Mouse (Mus musculus): Measurements from ENCODE around the gene Imp3. TPM values are rescaled to one million over a fixed set of nuclear protein-coding genes. Genes with fewer than 3 reads are reported as not detected.
"Not testable (repeated sequence)": the region's sequence is repeated elsewhere in the genome, so short reads cannot be mapped to it uniquely, and the experiment has no call there.

Imp3 gene
- total and polyA plus RNA-seq, 3 experiments = 54.0 to 87.1 (median 63.3) TPM

GRCm38 (mm10) chr9:56938374-56938773, 1.1 kb downstream of the Imp3 start:
- H3K4me1 ChIP-seq (ENCODE audit: control insufficient read depth, insufficient read depth, low read length) = peaks cover 3% of the 10 kb centered on the region
- peak overlapping the region; percentile 52; the same call in 1 of the 2 replicates for H3K9ac ChIP-seq (ENCODE audit: low read depth, low read length)
- TF ChIP-seq EP300 (IDR thresholded peaks at IDR 0.05; ENCODE audit: insufficient read depth, low read depth, low read length) (no peak), CTCF (IDR thresholded peaks at IDR 0.05) (peak; percentile 22; the same call in 1 of the 2 replicates), POLR2A (IDR thresholded peaks at IDR 0.05; ENCODE audit: insufficient read depth, low read depth, low read length) (peak; percentile 51; the same call in 1 of the 2 replicates)
- peaks cover 4% of the 10 kb centered on the region; the same call in 1 of the 2 replicates for H3K36me3 ChIP-seq (ENCODE audit: control insufficient read depth, insufficient read depth, low read length)
- peak overlapping the region; percentile 92 for H3K27ac ChIP-seq
- intact Hi-C loops (cut with DNase I) = loop anchor here (10.0 kb wide), 2 partner anchors 56 to 586 kb away; partner anchors contain the start of genes Cox5a and Ptpn9
- 1% methylated on average over 7 of the region's 7 CpGs for WGBS
- peak overlapping the region; percentile 72 for H3K4me3 ChIP-seq
- no peaks in the 10 kb centered on the region for H3K27me3 ChIP-seq (ENCODE audit: control insufficient read depth, insufficient read depth, low read length)
- H3K79me2 ChIP-seq (replicated peaks; ENCODE audit: control insufficient read depth, insufficient read depth, low read length) = no peaks in the 10 kb centered on the region
- peak; percentile 23 to 36 for DNase-seq

- H3K27ac ChIP-seq; H3K4me3 ChIP-seq; H3K27me3 ChIP-seq (ENCODE audit: control insufficient read depth, insufficient read depth, low read length); H3K36me3 ChIP-seq (ENCODE audit: control insufficient read depth, insufficient read depth, low read length); H3K9ac ChIP-seq (ENCODE audit: low read depth, low read length); H3K79me2 ChIP-seq (replicated peaks; ENCODE audit: control insufficient read depth, insufficient read depth, low read length); H3K4me1 ChIP-seq (ENCODE audit: control insufficient read depth, insufficient read depth, low read length): not testable (repeated sequence)
- intact Hi-C loops (cut with DNase I) = loop anchor here (5.0 kb wide), 1 partner anchor 185 kb away; the partner anchor contains the start of gene Man2c1
- peak; percentile 84 for TF ChIP-seq CTCF (IDR thresholded peaks at IDR 0.05)
- 25% methylated on average over 3 of the region's 3 CpGs for WGBS
- DNase-seq = peak; percentile 17 to 22
These were observed 10.2 kb downstream of the Imp3 start for GRCm38 (mm10) chr9:56947481-56947880.

- WGBS = 77% methylated on average over 5 of the region's 5 CpGs
These were observed 11.4 kb downstream of the Imp3 start for GRCm38 (mm10) chr9:56948699-56949098.

GRCm38 (mm10) chr9:56949767-56950166, 12.5 kb downstream of the Imp3 start:
- peak in 1 of 2 experiments; percentile 4 for DNase-seq
- H3K79me2 ChIP-seq (replicated peaks; ENCODE audit: control insufficient read depth, insufficient read depth, low read length) = no peaks in the 10 kb centered on the region
- TF ChIP-seq EP300 (IDR thresholded peaks at IDR 0.05; ENCODE audit: insufficient read depth, low read depth, low read length) (no peak), CTCF (IDR thresholded peaks at IDR 0.05) (no peak), POLR2A (IDR thresholded peaks at IDR 0.05; ENCODE audit: insufficient read depth, low read depth, low read length) (no peak)
- H3K27ac ChIP-seq = no peak overlapping the region
- H3K9ac ChIP-seq (ENCODE audit: low read depth, low read length) = peak overlapping the region; percentile 16
- H3K36me3 ChIP-seq (ENCODE audit: control insufficient read depth, insufficient read depth, low read length) = no peaks in the 10 kb centered on the region
- WGBS = 18% methylated on average over 13 of the region's 13 CpGs
- peaks cover 1% of the 10 kb centered on the region for H3K4me1 ChIP-seq (ENCODE audit: control insufficient read depth, insufficient read depth, low read length)
- intact Hi-C loops (cut with DNase I) = loop anchor here (1.0 to 5.0 kb wide), 5 partner anchors 12 to 183 kb away; partner anchors contain the start of genes Imp3, Man2c1, Ptpn9 and Sin3a
- peak overlapping the region; percentile 27; the same call in 1 of the 2 replicates for H3K4me3 ChIP-seq
- no peaks in the 10 kb centered on the region for H3K27me3 ChIP-seq (ENCODE audit: control insufficient read depth, insufficient read depth, low read length)

More at GRCm38 (mm10) chr9:56948699-56949098, 11.4 kb downstream of the Imp3 start:
- intact Hi-C loops (cut with DNase I) = loop anchor here (5.0 kb wide), 1 partner anchor 184 kb away; the partner anchor contains the start of gene Man2c1
- H3K36me3 ChIP-seq (ENCODE audit: control insufficient read depth, insufficient read depth, low read length); H3K27me3 ChIP-seq (ENCODE audit: control insufficient read depth, insufficient read depth, low read length); DNase-seq; H3K27ac ChIP-seq; H3K9ac ChIP-seq (ENCODE audit: low read depth, low read length); H3K79me2 ChIP-seq (replicated peaks; ENCODE audit: control insufficient read depth, insufficient read depth, low read length); H3K4me1 ChIP-seq (ENCODE audit: control insufficient read depth, insufficient read depth, low read length); H3K4me3 ChIP-seq: not testable (repeated sequence)

GRCm38 (mm10) chr9:56950414-56951400, 13.4 kb downstream of the Imp3 start, which contains the start of gene Snupn:
Gene Snupn (plus strand): TSS chr9:56950878.
- TF ChIP-seq CTCF (IDR thresholded peaks at IDR 0.05) (no peak), POLR2A (IDR thresholded peaks at IDR 0.05; ENCODE audit: insufficient read depth, low read depth, low read length) (peak; percentile 96), EP300 (IDR thresholded peaks at IDR 0.05; ENCODE audit: insufficient read depth, low read depth, low read length) (peak; percentile 78)
- under 1% methylated on average over 50 of the region's 50 CpGs for WGBS
- Histone ChIP-seq H3K4me3 (peak within 1 kb of the TSS; percentile 65), H3K27ac (peak within 1 kb of the TSS; percentile 90), H3K36me3 (ENCODE audit: control insufficient read depth, insufficient read depth, low read length) (no peaks in the 10 kb centered on the region), H3K79me2 (replicated peaks; ENCODE audit: control insufficient read depth, insufficient read depth, low read length) (no peaks in the 10 kb centered on the region), H3K9ac (ENCODE audit: low read depth, low read length) (peak within 1 kb of the TSS; percentile 78), H3K4me1 (ENCODE audit: control insufficient read depth, insufficient read depth, low read length) (peaks cover 1% of the 10 kb centered on the region), H3K27me3 (ENCODE audit: control insufficient read depth, insufficient read depth, low read length) (no peaks in the 10 kb centered on the region)
- intact Hi-C loops (cut with DNase I) = loop anchor here (1.0 to 5.0 kb wide), 4 partner anchors 13 to 122 kb away; partner anchors contain the start of genes Imp3, Ptpn9 and Sin3a
- DNase-seq = peak; percentile 98 to 99

All from heart, adult 2 months (tissue).